Mouse (Mus musculus) thymus, postnatal 0 days (tissue): ENCODE measurements around the gene Sbno1. TPM values are rescaled to one million over a fixed set of nuclear protein-coding genes. Genes with fewer than 3 reads are reported as not detected.

Experiments used
- DNase-seq: peaks from one replicate; pipeline ENCODE4 v3.0.0-alpha.2; 2015; ENCODE audit warnings: low spot score
- polyA plus RNA-seq: library from polyadenylated mRNA; unstranded; fragments of >200 nt; fragmentation: Nextera tagmentation; extraction: Ambion mirVana; gene quantifications from 2 replicates; pipeline ENCODE4 v1.2.1, GENCODE M21; 2015

Gene Sbno1
- polyA plus RNA-seq, 1 experiment from 2014 or later: 90.9 TPM

DNA sequence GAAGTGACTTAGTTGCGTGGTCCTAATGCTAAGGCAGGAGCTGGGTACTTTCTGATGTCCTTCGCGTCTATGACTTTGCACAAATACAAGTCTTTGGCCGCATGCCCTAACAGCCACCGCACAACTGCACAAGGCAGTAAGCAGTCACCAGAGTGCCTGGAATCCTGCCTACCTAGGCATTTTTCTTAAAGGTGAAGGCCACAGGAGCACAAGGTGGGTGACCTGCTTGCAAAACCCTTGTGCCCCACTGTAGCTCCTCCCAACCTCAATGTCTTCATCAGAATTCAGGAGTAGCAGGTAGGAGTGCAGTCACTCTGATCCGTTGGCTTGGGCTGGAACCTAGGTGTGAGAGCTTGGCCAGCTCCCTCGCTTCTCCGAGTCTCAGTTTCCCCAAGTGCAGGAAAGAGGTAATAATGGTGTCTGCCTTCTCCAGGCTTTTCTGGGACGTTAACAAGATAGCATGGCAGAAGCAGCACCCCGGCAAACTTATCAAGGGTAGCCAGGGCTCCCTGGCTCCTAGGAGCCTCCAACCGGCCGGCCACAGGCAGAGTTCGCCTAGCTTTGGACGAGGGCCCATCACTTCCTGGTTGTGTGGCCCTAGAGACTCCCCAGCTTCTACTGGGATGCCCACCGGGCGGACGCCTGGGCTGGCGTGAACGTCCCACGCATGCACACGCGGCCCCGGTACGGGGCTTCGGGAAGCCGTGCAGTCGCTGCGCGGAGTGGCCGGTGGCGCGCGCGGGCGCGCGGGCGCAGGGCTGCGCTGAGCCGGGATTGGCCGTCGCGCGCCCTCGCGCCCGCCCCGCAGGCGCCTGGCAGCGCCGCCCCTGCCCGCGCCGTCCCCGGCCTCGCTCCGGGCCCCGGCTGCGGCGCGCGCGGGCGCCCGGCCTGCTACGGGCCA is 19.1 kb upstream of the Sbno1 start:
- peak; percentile 79 for DNase-seq

DNA sequence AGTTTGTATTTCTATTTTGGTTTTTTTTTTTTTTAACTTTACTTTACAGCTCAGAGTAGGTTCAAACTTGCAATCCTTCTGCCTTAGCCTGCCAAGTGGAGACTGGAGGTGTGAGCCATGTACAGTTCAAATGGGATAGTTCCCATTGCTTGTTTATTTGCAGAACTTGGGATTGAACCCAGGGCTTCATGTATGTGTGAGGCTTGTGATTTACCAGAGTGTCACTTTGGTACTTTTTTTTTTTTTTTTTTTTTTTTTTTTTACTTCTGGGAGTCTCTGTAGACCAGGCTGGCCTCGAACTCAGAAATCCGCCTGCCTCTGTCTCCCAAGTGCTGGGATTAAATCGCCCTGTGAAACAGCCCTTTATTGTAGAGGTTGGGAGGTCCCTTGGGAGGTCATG is 18.4 kb upstream of the Sbno1 start:
- DNase-seq: no peak

DNA sequence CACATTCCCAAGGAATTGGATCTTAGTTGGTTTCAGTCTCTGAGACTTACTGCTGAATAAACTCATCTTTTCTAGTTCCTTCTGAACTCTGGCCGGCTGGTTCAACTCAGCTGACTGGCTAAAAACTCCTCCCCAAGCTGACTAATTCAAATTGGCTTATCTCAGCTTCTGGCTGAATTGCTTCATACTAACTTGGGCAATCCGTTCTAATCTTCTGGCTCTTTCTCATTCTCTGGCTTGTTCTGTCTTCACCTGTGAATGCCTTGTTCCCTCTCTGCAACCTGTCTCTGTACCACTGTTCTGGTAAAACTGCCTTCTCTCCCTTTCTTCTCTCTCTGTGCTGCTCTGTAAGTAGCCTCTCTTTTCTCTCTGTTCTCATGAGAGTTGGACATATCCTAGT is 16.8 kb upstream of the Sbno1 start:
- no peak for DNase-seq

DNA sequence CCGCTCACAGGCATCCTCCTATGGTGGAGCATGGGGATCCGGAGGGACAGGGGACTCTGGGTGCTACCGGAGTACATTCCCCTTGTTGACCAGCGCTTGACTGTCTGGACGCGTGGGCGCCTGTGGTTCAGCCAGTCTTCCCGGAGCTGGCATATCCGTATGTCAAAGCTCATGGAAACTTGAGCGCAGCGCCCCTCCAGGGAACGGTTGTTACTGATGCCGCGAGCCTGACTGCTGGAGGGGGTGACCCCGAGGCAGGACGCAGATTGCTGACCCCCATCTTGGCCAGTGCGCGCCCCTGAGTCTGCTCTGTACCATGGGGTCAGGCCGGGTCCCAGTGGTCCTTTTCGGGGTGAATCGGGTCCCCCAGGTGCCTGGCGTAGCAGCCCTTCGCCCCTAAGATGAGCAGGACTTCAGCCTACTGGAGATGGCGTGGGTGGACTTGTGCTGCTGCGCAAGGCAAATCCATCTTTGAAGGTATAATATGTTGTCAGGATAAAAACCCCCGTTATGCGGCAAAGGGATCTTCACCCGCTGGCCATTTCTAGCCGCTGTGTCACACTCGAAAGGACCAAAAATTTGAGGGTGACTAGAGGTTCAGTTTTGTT is 14.4 kb upstream of the Sbno1 start:
- DNase-seq: peak; percentile 68

DNA sequence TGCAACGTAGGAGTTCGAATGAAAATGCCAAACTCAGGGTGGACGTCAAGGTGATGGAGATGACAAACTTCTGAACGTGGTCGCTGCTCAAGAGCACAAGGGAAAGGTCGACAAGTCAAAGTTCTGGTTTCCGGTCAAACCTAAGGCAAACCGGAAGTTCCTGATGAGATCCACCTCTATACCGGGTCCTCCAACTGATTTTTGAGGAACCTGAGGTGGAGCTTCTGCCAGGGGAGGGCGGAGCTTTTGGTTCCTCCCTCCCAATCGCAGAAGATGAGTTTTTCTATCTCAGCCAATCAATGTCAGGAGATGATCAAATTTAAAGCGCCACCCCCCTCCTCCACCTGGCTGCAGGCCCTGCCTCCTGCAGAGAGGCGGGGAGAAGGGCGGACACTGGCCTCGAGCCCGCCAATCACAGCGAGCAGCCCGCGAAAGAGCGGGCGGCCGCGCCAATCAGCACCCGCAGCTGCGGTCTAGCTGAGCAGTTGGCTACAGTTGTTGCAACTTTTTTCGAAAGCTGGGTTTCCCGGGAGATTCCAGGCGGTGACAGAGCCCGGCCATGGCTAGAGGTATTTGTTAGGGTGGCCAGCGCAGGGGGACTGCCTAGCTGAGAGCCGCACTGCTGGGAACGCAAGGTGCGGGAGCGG is 13.8 kb upstream of the Sbno1 start, which contains the start of gene Kmt5a:
Kmt5a (plus strand) TSS at position 484 of the 647 bp plus-strand sequence.
- peak; percentile 97 for DNase-seq

DNA sequence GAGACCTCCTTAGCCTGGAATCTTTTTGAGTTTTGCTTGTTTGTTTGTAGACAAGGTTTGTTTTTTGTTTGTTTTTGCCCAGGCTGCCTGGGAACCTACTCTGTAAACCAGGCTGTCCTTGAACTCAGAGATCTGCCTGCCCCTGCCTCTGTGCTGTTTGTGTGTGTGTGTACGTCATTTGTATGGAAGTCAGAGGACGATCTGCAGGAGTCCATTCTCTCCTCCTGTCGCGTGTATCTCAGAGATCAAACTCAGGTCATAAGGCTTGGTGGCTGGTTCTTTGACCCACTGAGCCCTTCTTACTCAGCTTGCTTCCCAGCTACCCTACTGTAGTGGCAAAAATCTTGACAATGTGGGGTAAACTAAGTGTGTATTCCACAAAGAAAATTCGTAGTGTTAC is 12.9 kb upstream of the Sbno1 start:
- DNase-seq: no peak

DNA sequence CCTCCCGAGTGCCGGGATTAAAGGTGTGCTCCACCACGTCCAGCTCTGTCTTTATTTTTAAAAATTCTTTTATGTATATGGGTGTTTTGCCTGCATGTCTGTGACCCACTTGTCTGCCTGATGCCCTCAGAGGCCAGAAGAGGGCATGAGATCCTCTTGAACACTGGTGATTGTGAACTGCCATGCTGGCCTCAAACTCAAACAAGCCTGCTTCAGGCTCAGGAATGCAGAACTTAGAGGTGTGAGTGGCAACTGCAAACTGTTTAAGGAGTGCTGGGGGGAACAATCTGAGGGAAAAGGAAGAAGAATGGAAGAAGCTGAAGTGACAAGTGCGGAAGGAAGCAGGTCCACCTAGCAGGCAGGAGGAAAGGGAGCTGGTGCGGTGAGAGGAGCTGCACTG is 12.4 kb upstream of the Sbno1 start:
- DNase-seq: peak; percentile 61

DNA sequence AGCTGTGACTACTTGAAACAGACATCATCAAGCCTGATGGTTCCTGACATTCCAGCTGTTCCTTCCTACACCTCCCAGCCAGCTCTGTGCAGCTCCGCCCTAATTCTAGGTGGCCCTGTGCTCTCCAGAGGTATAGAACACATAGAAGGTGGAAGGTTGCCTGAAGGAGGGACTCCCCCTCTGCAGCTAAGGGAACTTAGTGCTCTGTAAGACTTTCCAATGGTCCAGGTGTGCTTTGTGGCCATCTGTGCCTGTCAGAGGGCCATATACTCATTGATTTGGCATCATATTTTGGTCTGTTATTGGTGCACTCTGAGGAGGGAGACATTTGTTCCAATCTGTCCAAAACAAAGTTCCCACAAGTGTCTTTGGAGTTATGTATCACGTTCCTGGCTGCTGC is 7.2 kb upstream of the Sbno1 start:
- DNase-seq: no peak

DNA sequence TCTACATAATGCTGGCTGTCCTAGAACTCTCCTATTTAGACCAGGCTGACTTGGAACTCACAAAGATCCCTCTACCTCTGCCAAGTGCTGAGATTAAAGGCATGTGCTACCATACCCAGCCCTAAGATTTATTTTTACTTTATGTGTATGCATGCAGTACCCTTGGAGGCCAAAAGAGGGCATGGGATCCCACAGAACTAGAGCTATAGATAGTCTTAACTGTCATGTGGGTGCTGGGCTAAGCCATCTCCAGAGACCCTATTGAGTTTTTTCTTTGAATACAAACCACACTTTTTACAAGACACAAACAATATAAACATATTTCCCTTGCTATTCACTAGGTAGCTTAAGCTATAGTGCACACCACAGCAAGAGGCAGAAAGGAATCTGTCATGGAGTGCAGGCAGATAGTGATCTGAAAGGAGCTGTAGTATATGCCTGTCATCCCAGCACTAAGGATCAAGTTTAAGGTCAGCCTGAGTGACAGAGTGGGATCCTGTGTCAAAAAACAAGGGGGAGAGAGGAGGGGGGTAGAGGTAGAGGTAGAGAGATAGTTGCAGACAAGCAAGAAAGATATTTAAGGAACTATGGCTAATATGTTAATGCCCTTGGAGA is 6.7 kb upstream of the Sbno1 start:
- DNase-seq: peak; percentile 77

DNA sequence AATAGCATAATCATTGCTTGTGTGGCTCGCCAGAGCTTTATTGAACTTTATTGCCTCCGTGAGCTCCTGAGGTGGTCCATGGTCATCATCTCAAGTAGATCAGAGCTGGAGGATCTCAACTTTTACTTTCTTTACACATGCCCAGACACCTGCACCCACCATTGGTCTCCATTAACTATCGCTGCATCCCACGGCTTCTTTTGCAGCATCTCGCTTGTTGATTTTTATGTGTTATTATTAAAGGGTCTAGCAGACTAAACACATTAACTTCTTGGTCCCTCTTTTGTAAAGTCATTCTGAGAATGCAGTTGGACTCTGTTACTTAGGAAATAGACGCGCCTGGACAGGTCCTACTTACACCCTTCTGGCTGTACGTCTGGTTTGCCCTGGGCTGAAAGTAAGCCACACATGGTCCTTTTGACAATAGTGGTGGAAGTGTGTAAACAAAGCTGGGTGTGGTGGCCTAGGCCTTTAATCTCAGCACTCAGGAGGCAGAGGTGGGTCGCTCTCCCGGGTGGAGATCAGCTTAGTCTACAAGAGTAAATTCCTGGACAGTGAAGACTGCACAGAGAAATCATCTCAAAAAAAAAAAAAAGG is 772 bp upstream of the Sbno1 start:
- no peak for DNase-seq

DNA sequence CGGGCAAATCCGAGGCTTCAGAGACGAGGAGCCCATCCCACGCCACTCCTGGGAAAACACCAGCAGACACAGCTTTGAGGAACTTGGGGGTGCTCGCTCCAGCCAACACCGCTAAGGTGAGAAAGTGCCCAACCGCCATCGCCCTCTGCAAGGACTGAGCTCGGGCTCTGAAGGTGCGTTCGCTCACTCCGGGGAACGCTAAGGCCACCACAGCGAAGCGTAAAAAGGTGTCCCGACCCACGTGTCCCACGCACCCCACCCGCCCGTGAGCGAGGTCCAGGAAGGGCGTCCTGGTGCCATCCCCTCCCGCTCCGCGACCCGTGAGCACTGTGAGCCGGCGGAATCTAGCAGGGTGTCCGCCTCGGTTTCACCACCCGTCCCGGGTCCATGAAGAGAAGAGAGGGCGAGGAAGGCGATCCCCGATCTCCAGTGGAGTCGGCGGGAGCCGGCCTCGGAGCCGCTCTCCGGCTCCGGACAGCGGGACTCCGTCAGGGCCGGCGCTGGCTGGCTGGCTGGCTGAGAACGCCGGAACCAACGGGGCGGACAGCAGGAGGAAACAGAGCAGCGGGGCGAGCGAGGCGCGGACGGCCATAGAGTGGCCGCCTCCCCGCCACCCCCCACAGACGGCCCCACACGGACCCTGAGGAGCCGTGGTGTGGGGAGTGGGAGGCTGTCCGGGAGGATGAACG is 934 bp downstream of the Sbno1 start:
- peak; percentile 20 for DNase-seq

DNA sequence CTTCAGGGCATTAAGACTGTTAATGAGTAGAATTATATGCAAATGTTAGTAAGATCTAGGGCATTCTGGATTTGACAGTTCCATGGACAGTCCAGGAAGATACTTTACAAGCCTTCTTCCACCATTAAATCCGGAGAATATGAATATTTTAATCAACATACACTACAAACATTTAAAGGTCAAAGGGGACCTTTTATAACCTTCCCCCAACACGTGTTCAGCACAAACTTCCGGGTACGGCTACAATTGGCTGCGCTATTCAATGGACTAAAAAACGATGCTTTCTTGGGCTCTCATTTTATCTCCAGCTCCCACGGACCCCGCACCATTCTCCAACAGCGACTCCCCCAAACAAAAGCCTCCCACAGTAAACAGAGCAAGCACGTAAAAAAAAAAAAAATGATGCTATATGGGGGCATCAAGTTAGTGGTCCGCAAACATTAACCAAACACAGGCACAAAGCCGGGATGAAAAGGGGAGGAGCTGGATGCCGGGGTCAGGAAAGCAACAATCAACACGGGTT is 1.5 kb downstream of the Sbno1 start:
- DNase-seq: peak; percentile 45

DNA sequence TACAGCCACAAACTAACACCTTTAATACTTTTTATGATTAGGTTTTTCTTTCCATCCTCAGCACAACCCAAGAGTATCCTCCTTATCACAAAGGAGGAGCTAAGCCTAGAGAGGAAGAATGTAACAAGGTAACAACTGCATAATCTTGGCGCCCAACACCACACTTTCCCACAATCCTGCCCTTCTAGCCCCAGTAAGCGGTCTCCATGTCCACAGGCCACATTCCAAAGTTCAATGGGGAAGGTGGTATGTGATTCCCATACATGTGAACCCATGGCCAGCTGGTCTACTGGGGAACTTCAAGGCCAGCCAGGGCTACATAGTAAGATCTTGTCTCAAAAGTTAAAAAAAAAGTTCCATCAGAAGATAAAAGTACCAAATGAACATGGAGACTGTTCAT is 4.0 kb downstream of the Sbno1 start:
- no peak for DNase-seq

DNA sequence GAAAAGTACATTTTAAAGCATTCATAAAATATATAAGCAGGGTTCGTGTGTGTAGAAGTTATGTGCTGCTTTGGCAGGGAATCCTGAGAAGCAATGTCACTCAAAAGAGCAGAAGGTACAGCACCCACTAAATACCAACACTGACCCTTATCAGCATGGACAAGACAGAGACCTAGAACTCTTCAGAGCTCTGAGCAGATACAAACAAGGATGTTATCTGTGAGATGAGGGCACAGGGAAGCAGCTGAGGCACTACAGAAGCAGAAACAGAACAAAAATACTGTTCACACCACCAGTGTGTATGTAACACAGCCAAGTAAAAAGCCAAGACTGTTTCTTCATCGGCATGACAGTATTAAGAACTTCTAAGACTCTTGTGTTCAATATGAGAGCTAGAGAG is 6.9 kb downstream of the Sbno1 start:
- DNase-seq: no peak

DNA sequence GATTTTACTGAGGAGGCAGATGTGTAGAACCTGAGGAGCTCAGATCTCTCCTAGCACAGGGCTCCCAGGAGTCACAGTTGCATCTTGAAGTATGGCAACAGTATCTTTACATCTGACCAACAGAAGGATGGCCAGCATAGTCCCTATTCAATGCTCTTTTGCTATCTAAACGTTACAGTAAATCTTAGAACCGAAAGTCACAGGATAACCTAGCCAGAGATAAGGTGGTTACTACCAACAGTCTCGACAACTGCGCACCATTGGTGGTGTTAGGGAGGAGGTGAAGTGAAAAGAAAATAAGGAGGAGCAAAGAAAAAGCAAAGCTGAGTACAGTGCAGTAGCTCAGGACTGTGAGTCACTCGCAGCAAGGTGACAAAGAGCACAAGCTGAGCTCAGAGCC is 13.6 kb downstream of the Sbno1 start:
- DNase-seq: no peak

DNA sequence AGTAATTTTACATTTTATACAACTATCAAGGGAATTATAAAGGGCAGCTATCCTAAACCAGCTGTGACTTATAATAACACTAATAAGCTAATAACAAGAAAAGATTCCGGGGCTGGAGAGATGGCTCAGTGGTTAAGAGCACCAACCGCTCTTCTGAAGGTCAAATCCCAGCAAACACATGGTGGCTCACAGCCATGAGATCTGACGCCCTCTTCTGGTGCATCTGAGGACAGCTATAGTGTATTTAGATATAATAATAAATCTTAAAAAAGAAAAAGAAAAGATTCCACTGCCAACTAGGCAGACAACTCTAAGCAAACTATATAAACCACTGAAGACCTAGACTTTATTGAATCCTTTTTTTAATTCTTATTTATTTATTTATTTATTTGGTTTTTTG is 15.0 kb downstream of the Sbno1 start:
- DNase-seq: no peak

DNA sequence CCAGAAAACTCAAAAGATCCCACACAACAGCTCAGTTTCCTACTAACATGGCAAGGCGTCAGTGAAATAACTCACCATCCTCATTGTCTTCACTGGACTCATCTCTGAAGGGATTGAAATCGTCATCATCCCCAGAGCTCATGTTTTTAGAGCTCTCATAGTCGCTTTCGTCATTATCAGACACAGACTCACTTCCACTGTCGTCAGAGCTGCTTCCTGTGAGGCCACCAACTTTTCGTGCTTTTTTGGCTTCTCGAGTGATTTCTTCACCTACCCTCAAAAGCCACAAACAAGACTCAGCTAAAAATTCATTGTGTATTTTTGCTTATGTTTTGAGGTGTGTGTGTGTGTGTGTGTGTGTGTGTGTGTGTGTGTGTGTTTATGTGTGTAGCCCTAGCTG is 32.1 kb downstream of the Sbno1 start:
- no peak for DNase-seq

DNA sequence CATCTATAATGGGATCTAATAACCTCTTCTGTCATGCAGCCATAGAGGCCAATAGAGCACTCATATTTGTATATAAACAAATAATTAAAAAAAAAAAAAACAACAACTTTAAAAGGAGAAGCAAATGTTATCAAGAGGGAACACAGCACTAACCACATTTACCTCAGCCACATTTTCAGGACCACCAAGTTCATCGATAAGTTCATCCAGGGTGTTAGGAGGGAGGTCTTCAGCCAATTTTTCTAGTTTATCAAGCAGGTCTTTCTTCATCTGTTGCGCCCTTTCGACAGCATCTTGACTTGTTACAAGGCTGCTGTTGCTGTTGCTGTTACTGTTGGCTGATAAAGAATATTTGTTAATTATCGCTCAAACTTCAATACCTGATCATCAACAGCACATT is 33.4 kb downstream of the Sbno1 start:
- no peak for DNase-seq

DNA sequence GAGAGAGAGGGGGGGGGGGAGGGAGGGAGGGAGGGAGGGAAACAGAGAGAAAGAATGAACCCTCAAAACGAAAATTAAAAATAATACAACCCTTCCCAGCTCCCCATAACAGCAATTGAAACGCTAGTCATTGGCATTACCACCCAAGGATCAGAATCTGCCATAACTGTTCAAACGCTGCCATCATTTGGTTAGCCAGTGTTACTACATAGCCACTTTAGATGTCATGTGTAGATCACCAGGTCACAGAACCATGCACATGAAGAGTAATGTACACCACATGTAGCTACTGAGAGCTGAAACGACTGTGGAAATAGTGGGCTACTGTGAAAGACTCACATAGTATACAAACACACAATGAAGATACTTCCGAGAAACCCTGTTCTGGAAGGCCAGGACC is 37.9 kb downstream of the Sbno1 start:
- DNase-seq: peak; percentile 19

DNA sequence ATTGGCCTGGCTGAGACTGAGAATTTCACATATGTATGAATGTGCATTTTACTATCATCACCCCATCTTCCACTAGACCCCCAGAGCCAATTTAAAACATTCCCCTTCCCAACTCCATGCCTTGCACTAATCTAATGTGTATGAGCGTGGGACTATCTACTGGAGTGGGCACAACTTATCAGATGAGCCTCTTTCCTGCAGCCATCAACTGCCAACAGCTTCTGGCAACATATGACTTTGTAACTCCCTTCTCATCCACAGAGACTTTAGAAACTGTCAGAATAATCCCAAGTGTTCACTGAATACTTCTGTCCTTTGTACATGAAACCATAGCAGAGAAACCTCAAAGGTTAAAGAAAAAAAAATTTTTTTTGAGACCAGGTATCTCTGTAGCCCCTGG is 45.7 kb downstream of the Sbno1 start:
- DNase-seq: no peak

DNA sequence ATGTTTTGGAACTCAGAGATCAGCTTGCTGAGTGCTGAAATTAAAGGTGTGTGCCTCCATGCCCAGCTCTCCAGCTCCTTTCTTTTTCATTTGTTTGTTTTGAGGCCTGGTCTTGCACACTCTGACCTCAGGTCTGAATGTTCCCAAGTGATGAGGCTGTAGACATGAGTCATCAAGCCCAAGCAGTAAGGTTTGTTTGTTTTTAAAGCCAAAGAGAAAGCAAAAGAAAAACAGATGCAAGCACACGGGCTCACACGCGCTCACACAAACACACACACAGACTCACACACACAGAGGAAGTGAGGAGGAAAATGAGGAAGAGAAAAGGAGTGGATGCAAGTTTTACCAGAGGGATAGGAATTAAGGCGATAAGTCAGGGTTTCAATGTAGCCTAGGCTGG is 48.7 kb downstream of the Sbno1 start:
- no peak for DNase-seq
